Mouse (Mus musculus) neutrophil, adult 5-6 weeks (primary cell): ENCODE results near the gene Lipo4. TPM values are rescaled to one million over a fixed set of nuclear protein-coding genes. Genes with fewer than 3 reads are reported as not detected.
"Not testable (repeated sequence)": the region's sequence is repeated elsewhere in the genome, so short reads cannot be mapped to it uniquely, and the experiment has no call there.

Source experiments
- ATAC-seq: fragments of 151-379, 151-347 bp; 2 replicates; pipeline ENCODE4 v1.8.0; 2017; ENCODE audit warnings: mild to moderate bottlenecking, moderate TSS enrichment; ENCODE audit not compliant: insufficient number of reproducible peaks, poor library complexity, low FRiP score, severe bottlenecking; ENCODE audit errors: extremely low read depth
- total RNA-seq: library from RNA; stranded (forward); fragments of 200-1000 nt; gene quantifications from 2 replicates; pipeline ENCODE4 v1.2.3, GENCODE M21; 2017

Gene Lipo4
- total RNA-seq: not detected in 2 replicates

DNA sequence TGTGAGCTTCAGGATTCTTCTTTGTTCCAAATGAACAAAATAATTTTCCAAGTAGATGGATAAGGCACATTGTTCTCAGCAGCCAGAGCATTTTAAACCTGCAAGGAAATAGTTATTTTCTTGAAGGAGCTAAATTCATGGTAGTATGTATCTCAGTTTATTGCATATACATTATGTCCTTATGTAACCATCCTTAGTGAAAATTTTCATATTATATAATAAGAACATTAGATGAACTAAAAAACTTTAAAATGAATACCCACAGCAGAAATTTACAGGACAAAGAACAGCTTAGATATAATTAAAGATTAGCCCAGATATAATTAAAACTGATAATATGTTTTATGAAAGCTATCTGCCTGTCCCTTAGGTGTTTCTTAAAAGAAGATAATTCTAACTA is at the start of gene Lipo4:
Lipo4 (minus strand) TSS at position 101 of the 400 bp plus-strand sequence.
- ATAC-seq: no peak

GRCm38 (mm10) chr19:33456426-33456825 is 61.2 kb downstream of the Lipo4 start:
- ATAC-seq: not testable (repeated sequence)

DNA sequence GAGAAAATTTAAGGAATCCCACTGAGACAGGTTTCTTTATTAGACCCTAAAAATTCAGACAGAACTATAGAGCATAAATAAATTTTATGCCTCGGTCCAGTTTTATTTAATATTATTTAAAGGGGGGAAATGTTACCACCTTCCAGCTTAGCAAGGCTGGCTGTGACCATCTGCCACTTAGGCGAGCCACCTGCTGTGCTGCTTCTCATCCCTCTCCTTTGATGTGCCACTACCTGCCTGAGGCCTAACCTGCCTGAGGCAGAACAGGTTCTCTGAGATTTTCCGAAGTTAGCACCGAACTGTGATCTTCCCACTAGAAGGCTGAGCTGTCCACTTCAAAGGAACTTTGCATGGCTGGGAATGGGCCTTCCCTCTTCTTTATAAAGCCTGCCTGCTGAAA is 63.9 kb downstream of the Lipo4 start:
- ATAC-seq: no peak

Other genes starting within 250 kb of the Lipo4 start
- 1.2 TPM in 1 of 2 replicates, not detected in the other for gene Rnls, start 125.5 kb downstream of the Lipo4 start, total RNA-seq
- not detected in 2 replicates for gene Gm8978, start 107.5 kb upstream of the Lipo4 start, total RNA-seq
- not detected in 2 replicates for gene Lipo2, start 233.6 kb upstream of the Lipo4 start, total RNA-seq
- gene Lipo3, start 244.2 kb upstream of the Lipo4 start, total RNA-seq: 2.6 and 3.4 TPM in 2 replicates